Mouse (Mus musculus) kidney, embryonic 15.5 days (tissue): ENCODE measurements around the gene Sgip1. TPM values are rescaled to one million over a fixed set of nuclear protein-coding genes. Genes with fewer than 3 reads are reported as not detected.

Experiments
- ATAC-seq: fragments of 200-750 bp; cut with Nextera tagmentation; replicated peaks from 2 replicates; pipeline ENCODE4 v1.8.0; 2017; ENCODE audit warnings: moderate TSS enrichment; ENCODE audit not compliant: low FRiP score
- H3K27ac ChIP-seq: fragments of 300-500 bp; sonication (generic); 2 replicates; pipeline ENCODE4 v1.5.1; 2015; ENCODE audit warnings: mild to moderate bottlenecking, inconsistent platforms
- H3K27me3 ChIP-seq: fragments of 300-500 bp; sonication (generic); 2 replicates; pipeline ENCODE4 v1.6.1; 2015; ENCODE audit warnings: inconsistent platforms
- H3K36me3 ChIP-seq: fragments of 300-500 bp; sonication (generic); 2 replicates; pipeline ENCODE4 v1.6.1; 2015; ENCODE audit warnings: inconsistent platforms
- H3K4me1 ChIP-seq: fragments of 300-500 bp; sonication (generic); 2 replicates; pipeline ENCODE4 v1.6.1; 2015; ENCODE audit warnings: inconsistent platforms
- H3K4me2 ChIP-seq: fragments of 300-500 bp; sonication (generic); 2 replicates; pipeline ENCODE4 v1.6.1; 2015; ENCODE audit warnings: moderate library complexity, mild to moderate bottlenecking, inconsistent platforms
- H3K4me3 ChIP-seq: fragments of 300-500 bp; sonication (generic); replicated peaks from 2 replicates; pipeline ENCODE4 v1.5.1; 2015; ENCODE audit warnings: mild to moderate bottlenecking, inconsistent platforms
- H3K9ac ChIP-seq: fragments of 300-500 bp; sonication (generic); 2 replicates; pipeline ENCODE4 v1.6.1; 2015; ENCODE audit warnings: mild to moderate bottlenecking, inconsistent platforms
- H3K9me3 ChIP-seq: fragments of 300-500 bp; sonication (generic); replicated peaks from 2 replicates; pipeline ENCODE4 v1.6.1; 2016; ENCODE audit warnings: inconsistent platforms
- WGBS: fragments of 180-500 bp; shearing (Covaris S2); methylation state at CpG from one replicate; pipeline ENCODE4 v1.1.7; 2015; ENCODE audit warnings: mixed read lengths; 5-methylcytosine and 5-hydroxymethylcytosine counted together
- polyA plus RNA-seq: library from polyadenylated mRNA; unstranded; fragments of >200 nt; fragmentation: Nextera tagmentation; extraction: Ambion mirVana; gene quantifications from 2 replicates; pipeline ENCODE4 v1.2.1, GENCODE M21; 2015

The Sgip1 gene
- polyA plus RNA-seq, 1 experiment from 2014 or later, result 8.8 TPM

- Histone ChIP-seq H3K4me2 (no peak overlapping the region), H3K4me3 (no peak overlapping the region), H3K9ac (no peak overlapping the region), H3K4me1 (no peaks in the 10 kb centered on the region), H3K27ac (no peak overlapping the region), H3K36me3 (no peaks in the 10 kb centered on the region), H3K9me3 (no peaks in the 10 kb centered on the region), H3K27me3 (no peaks in the 10 kb centered on the region)
- no peak for ATAC-seq
- 70% methylated on average over 4 of the region's 4 CpGs for WGBS
These were observed 80.7 kb downstream of the Sgip1 start for GRCm38 (mm10) chr4:102821786-102822185.

DNA sequence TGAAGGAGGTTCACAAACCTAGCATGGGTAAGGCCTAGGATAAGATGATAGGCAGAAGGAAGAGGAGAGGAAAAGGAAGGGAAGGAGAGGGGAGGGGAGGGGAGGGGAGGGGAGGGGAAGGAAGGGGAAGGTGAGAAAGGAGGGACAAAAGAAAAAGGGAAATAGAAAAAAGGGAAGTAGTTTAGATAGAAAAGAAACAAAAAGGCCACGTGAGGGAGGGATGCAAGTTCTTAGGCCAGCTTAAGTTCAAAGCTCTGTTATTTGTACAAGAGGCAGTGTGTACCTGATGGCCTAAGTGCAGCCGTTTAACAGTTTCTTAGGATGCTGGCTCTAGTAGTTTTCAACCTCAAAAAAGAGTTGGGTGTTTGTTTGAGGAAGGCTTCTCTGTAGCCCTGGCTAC is 83.4 kb downstream of the Sgip1 start:
- no peak overlapping the region for H3K4me3 ChIP-seq
- no peak overlapping the region for H3K27ac ChIP-seq
- ATAC-seq, result no peak
- 73% methylated on average over 2 of the region's 2 CpGs for WGBS
- no peaks in the 10 kb centered on the region for H3K36me3 ChIP-seq
- no peak overlapping the region for H3K9ac ChIP-seq
- H3K4me1 ChIP-seq, result no peaks in the 10 kb centered on the region
- no peaks in the 10 kb centered on the region for H3K9me3 ChIP-seq
- no peaks in the 10 kb centered on the region for H3K27me3 ChIP-seq
- H3K4me2 ChIP-seq, result no peak overlapping the region

DNA sequence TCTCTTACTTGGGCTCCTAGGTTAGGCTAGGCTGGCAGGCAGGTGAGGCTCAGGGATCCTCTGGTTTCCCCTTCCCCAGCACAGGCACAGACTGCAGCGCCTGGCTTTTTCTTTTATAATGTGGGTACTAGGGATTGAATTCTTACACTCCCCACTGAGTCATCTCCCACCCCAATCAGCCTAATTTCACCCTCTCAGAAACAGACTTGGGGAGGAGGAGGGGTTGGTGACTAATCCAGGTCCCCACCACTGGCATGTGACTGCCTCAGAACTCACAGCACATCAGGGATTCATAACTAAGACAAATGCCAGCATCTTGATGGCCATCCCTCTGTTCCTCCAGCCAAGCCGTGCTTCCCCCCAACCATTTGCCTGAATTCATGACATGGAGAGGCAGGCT is 85.1 kb downstream of the Sgip1 start:
- H3K27ac ChIP-seq, result no peak overlapping the region
- no peak for ATAC-seq
- H3K4me1 ChIP-seq, result no peaks in the 10 kb centered on the region
- no peak overlapping the region for H3K4me3 ChIP-seq
- 82% methylated on average over 2 of the region's 2 CpGs for WGBS
- no peak overlapping the region for H3K4me2 ChIP-seq
- no peaks in the 10 kb centered on the region for H3K9me3 ChIP-seq
- H3K9ac ChIP-seq, result no peak overlapping the region
- no peaks in the 10 kb centered on the region for H3K36me3 ChIP-seq
- no peaks in the 10 kb centered on the region for H3K27me3 ChIP-seq

- Histone ChIP-seq H3K27ac (no peak overlapping the region), H3K36me3 (no peaks in the 10 kb centered on the region), H3K4me1 (no peaks in the 10 kb centered on the region), H3K4me3 (no peak overlapping the region), H3K9ac (no peak overlapping the region), H3K9me3 (no peaks in the 10 kb centered on the region), H3K27me3 (no peaks in the 10 kb centered on the region), H3K4me2 (no peak overlapping the region)
- 86% methylated on average over 2 of the region's 2 CpGs for WGBS
- ATAC-seq, result no peak
These were observed 87.4 kb downstream of the Sgip1 start for GRCm38 (mm10) chr4:102828518-102828917.

DNA sequence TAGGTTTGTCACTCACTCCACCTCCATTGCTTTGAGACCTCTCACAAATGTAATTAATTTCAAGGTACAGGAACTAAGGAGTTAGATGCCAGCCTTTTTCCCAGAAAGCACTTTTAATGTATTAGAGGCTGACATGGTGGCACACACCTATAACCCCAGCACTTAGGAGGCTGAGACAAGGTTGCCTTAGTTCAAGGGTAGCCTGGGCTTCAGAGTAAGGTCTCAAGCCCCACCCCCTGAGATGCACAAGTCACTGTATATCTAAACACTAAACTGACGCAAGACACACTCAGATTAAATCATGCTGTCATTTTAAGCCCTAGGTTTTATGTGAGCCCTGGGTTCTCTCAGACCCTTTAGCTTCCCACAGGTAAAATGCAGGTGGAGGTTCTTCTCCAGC is 92.1 kb downstream of the Sgip1 start:
- no peaks in the 10 kb centered on the region for H3K4me1 ChIP-seq
- 85% methylated on average over 1 of the region's 1 CpGs for WGBS

GRCm38 (mm10) chr4:102833726-102834125 is 92.6 kb downstream of the Sgip1 start:
- 93% methylated on average over 2 of the region's 2 CpGs for WGBS
- H3K27me3 ChIP-seq, result no peaks in the 10 kb centered on the region
- no peaks in the 10 kb centered on the region for H3K36me3 ChIP-seq
- H3K4me2 ChIP-seq, result no peak overlapping the region
- H3K4me3 ChIP-seq, result no peak overlapping the region
- H3K4me1 ChIP-seq, result no peaks in the 10 kb centered on the region
- ATAC-seq, result no peak
- no peak overlapping the region for H3K27ac ChIP-seq
- no peak overlapping the region for H3K9ac ChIP-seq
- no peaks in the 10 kb centered on the region for H3K9me3 ChIP-seq

More for the DNA sequence above, 92.1 kb downstream of the Sgip1 start:
- no peaks in the 10 kb centered on the region for H3K9me3 ChIP-seq
- no peak overlapping the region for H3K27ac ChIP-seq
- no peaks in the 10 kb centered on the region for H3K27me3 ChIP-seq
- no peak overlapping the region for H3K9ac ChIP-seq
- no peak for ATAC-seq
- no peaks in the 10 kb centered on the region for H3K36me3 ChIP-seq
- H3K4me2 ChIP-seq, result no peak overlapping the region
- H3K4me3 ChIP-seq, result no peak overlapping the region

GRCm38 (mm10) chr4:102834710-102835109 is 93.6 kb downstream of the Sgip1 start:
- WGBS, result 84% methylated on average over 1 of the region's 1 CpGs
- no peaks in the 10 kb centered on the region for H3K9me3 ChIP-seq
- no peaks in the 10 kb centered on the region for H3K36me3 ChIP-seq

GRCm38 (mm10) chr4:102840062-102840798 is 99.1 kb downstream of the Sgip1 start:
- peak; percentile 90 for ATAC-seq

More at GRCm38 (mm10) chr4:102834710-102835109, 93.6 kb downstream of the Sgip1 start:
- no peak for ATAC-seq
- peaks cover under 1% of the 10 kb centered on the region; the same call in 1 of the 2 replicates for H3K4me1 ChIP-seq
- H3K27ac ChIP-seq, result no peak overlapping the region
- H3K4me2 ChIP-seq, result no peak overlapping the region
- no peaks in the 10 kb centered on the region for H3K27me3 ChIP-seq
- H3K4me3 ChIP-seq, result no peak overlapping the region
- H3K9ac ChIP-seq, result no peak overlapping the region

GRCm38 (mm10) chr4:102840956-102841729 is 100.0 kb downstream of the Sgip1 start:
- Histone ChIP-seq H3K9ac (no peak overlapping the region), H3K27me3 (no peaks in the 10 kb centered on the region), H3K9me3 (no peaks in the 10 kb centered on the region), H3K4me1 (peaks cover 15% of the 10 kb centered on the region), H3K4me3 (no peak overlapping the region), H3K27ac (peak overlapping the region; percentile 64), H3K36me3 (no peaks in the 10 kb centered on the region), H3K4me2 (no peak overlapping the region)
- 74% methylated on average over 11 of the region's 11 CpGs for whole genome bisulfite sequencing
- ATAC-seq, result no peak

More at GRCm38 (mm10) chr4:102840062-102840798, 99.1 kb downstream of the Sgip1 start:
- Histone ChIP-seq H3K36me3 (no peaks in the 10 kb centered on the region), H3K4me1 (peaks cover 15% of the 10 kb centered on the region), H3K27me3 (no peaks in the 10 kb centered on the region), H3K9me3 (no peaks in the 10 kb centered on the region), H3K9ac (no peak overlapping the region), H3K27ac (peak overlapping the region; percentile 64), H3K4me3 (no peak overlapping the region), H3K4me2 (no peak overlapping the region)
- WGBS, result 39% methylated on average over 7 of the region's 7 CpGs

GRCm38 (mm10) chr4:102850498-102850897 is 109.4 kb downstream of the Sgip1 start:
- Histone ChIP-seq H3K4me2 (no peak overlapping the region), H3K9ac (no peak overlapping the region), H3K9me3 (no peaks in the 10 kb centered on the region), H3K27ac (no peak overlapping the region), H3K36me3 (no peaks in the 10 kb centered on the region), H3K27me3 (no peaks in the 10 kb centered on the region), H3K4me3 (no peak overlapping the region), H3K4me1 (peaks cover 7% of the 10 kb centered on the region)
- ATAC-seq, result no peak
- WGBS, result 94% methylated on average over 6 of the region's 6 CpGs

- Histone ChIP-seq H3K4me1 (peaks cover 7% of the 10 kb centered on the region), H3K9me3 (no peaks in the 10 kb centered on the region), H3K36me3 (no peaks in the 10 kb centered on the region), H3K4me3 (no peak overlapping the region), H3K27ac (no peak overlapping the region), H3K9ac (no peak overlapping the region), H3K4me2 (no peak overlapping the region), H3K27me3 (no peaks in the 10 kb centered on the region)
- 65% methylated on average over 1 of the region's 1 CpGs for WGBS
- ATAC-seq, result no peak
These were observed 110.1 kb downstream of the Sgip1 start for GRCm38 (mm10) chr4:102851161-102851560.

DNA sequence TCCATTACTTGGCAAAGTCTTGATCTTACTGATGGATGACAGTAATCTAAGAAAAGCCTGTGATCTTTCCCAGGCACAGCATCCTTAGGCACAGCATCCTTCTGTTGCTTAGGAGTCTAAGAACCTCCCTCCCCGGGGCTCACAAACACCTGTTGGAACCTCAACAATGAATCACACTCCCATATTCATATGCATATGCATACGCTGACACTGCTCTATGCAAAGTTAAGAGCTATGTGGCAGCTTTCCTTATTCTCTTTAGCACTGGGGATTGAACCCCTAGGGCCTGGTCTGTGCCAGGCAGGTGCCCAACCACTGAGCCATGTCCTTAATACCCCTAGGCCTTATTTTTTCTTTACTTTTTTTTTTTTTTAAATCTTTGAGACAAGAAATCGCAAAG is 111.2 kb downstream of the Sgip1 start:
- Histone ChIP-seq H3K9me3 (no peaks in the 10 kb centered on the region), H3K36me3 (no peaks in the 10 kb centered on the region), H3K4me1 (peaks cover 7% of the 10 kb centered on the region), H3K27ac (no peak overlapping the region), H3K9ac (no peak overlapping the region), H3K27me3 (no peaks in the 10 kb centered on the region), H3K4me3 (no peak overlapping the region), H3K4me2 (no peak overlapping the region)
- WGBS, result 89% methylated on average over 3 of the region's 3 CpGs
- no peak for ATAC-seq
